Mouse (Mus musculus): ENCODE measurements around the gene Daxx. TPM values are rescaled to one million over a fixed set of nuclear protein-coding genes. Genes with fewer than 3 reads are reported as not detected.
"Not testable (repeated sequence)": the region's sequence is repeated elsewhere in the genome, so short reads cannot be mapped to it uniquely, and the experiment has no call there.

Gene Daxx
- total RNA-seq, 2 experiments from 2014 or later = 40.6 to 55.1 TPM

DNA sequence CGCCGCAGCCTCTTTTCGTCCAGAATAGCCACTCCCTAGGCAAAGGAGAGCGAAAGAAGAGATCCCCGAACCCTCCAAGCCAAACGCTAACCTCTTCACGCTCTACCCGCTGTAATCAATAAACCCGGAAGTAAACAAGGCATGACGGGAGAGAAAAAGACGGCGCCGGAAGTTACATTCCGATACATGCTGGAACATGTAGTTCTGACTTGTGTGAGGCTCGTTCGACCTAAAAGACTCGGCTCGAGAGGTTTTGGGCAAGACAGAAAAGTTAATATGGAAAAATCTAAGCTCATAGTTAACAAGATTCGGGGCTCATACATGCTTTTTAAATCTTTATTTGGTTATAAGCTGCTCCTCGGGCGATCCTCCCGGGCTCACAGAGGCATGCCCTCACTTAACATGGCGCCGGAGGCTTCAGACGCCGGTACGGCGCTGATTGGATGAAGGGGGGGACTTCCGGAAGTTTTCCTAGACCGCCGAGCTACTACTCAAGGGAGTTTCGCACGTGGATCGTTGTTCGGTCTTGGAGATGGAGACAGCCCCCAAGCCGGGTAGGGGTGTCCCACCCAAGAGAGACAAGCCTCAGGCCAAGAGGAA lies 31.1 kb downstream of the Daxx start, which contains the start of the genes Pfdn6 and Wdr46:
Pfdn6 (minus strand) TSS at position 138 of the 600 bp plus-strand sequence.
Wdr46 (plus strand) TSS at position 455 of the 600 bp plus-strand sequence.
- peak; percentile 87 for ATAC-seq (replicated peaks; ENCODE audit: poor library complexity, severe bottlenecking)

DNA sequence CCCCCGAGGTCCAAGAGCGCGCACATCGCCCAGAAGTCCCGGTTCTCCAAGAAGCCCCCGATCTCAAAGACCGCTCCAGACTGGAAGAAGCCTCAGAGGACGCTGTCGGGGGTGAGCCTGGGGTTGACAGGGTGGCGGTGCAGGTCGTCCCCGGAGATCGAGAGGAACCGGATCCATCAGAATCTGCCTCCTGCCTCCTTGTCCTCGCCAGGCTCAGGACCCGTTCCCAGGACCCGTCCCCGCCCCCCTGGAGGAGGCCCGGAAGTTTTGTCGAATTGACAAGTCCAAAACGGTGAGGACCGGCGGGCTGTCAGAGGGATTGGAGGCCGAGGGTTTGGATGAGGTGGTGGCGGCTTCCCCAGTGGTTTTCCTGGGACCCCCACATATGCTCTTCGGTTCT lies 31.8 kb downstream of the Daxx start:
- peak; percentile 28 for ATAC-seq (replicated peaks; ENCODE audit: poor library complexity, severe bottlenecking)

DNA sequence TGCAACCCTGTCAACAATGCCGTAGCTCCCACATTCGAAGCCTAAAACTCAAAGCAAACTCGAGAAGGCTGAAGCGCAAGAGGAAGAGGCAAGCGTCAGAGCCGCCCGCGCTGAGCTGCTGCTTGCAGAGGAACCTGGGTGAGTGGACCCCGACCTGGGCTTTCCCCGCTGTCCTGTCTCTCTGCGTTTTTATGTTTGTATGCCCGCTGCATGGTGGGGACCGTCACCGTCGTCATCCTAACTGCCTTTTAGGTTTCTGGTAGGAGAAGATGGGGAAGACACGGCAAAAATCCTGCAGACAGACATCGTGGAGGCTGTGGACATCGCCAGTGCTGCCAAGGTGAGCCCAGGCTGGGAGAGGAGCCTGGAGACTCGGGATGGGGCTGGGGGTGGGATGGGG lies 32.2 kb downstream of the Daxx start:
- ATAC-seq (replicated peaks; ENCODE audit: poor library complexity, severe bottlenecking) = no peak

DNA sequence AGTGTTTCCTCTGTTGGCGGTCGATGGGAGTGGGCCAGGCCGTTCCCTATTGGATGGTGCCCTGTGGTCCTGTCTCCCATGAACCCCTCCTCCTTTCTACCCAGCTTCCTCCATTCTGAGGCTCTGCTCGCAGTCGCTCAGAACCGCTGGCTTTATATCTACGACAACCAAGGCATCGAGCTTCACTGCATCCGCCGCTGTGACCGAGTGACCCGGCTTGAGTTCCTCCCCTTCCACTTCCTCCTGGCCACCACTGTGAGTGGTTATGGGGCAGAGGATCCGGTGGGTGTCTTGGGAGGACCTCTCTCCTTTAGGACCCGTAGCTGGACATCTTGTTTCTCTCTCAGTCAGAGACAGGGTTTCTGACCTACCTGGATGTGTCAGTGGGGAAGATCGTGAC lies 34.2 kb downstream of the Daxx start:
- ATAC-seq (replicated peaks; ENCODE audit: poor library complexity, severe bottlenecking) = no peak

DNA sequence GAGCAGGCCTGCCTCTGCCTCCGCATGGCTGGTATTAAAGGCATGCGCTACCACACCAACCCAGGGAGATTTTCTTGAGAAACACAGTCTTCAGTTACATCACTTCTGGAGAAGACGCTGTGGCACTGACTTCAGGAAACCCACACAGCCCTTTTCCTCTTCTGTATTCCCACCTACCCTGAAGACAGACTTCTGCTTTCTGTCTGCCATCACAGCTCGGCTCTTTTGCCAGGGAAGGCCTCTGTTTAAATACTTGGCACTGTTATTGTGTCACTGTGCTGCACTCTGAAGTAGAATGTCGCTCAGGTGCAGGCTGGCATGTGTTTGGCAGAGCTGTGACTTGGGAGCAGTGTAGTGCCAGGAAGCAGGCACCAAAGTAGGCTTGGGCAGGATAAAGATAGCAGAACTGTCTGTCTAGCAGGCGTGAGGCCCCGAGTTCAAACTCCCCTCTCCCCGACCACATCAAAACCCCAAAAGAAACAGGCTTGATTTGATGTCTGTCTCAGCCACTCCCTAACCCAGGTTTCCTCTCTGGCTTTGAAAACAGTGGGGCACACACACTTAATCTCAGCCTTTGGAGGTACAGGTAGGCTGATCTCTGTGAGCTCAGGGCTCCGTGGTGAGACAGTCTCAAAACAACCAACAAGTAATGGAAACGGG lies 38.3 kb downstream of the Daxx start:
- peak; percentile 70 for ATAC-seq (replicated peaks; ENCODE audit: poor library complexity, severe bottlenecking)

DNA sequence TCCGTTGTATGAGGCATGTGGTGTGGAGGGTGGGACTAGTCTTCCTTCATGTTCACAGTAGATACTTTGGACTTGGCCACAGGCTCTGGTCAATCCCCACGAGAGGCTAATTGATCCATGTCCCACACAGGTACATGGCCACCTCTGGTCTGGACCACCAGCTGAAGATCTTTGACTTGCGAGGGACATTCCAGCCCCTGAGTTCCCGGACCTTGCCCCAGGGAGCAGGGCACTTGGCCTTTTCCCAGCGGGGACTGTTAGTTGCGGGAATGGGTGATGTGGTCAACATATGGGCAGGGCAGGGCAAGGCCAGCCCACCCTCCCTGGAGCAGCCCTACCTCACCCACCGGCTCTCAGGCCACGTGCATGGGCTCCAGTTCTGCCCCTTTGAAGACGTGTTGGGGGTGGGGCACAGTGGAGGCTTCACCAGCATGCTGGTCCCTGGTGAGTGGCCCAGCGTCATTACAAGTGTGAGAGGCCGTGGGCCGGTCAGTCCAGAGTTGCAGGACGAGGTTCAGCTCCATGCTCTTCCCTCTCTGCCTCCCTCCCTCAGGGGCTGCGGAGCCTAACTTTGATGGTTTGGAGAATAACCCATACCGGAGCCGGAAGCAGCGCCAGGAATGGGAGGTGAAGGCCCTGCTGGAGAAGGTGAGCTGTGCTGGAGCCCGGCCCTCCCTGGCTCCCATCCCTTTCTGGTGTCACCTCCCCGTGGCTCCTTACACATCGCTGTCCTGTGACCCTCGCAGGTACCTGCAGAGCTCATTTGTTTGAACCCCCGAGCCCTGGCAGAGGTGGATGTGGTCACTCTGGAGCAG lies 39.1 kb downstream of the Daxx start:
- no peak for ATAC-seq (replicated peaks; ENCODE audit: poor library complexity, severe bottlenecking)

DNA sequence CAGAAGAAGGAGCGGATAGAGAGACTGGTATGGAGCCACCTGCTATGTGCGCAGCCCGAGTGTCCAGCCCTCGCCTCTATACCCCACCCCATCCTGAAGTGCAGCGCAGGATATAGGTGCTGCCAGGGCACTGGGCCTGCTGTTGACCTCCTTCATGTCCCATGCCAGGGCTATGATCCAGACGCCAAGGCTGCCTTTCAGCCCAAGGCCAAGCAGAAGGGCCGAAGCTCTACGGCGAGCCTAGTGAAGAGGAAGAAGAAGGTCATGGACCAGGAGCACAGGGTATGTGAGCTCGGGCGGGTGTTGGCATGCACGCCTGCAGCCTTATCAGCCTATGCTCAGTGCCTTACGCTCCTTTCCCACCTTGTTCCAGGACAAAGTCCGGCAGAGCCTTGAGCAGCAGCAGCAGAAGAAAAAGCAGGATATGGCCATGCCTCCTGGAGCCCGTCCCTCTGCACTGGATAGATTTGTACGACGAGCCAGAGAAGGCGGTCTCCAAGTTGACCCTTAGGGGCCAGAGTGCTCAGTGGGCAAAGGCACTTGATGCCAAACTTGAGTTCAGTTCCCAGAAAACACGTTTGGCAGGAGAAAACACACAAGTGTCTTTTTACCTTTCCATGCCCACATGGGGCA lies 39.8 kb downstream of the Daxx start:
- ATAC-seq (replicated peaks; ENCODE audit: poor library complexity, severe bottlenecking) = no peak

DNA sequence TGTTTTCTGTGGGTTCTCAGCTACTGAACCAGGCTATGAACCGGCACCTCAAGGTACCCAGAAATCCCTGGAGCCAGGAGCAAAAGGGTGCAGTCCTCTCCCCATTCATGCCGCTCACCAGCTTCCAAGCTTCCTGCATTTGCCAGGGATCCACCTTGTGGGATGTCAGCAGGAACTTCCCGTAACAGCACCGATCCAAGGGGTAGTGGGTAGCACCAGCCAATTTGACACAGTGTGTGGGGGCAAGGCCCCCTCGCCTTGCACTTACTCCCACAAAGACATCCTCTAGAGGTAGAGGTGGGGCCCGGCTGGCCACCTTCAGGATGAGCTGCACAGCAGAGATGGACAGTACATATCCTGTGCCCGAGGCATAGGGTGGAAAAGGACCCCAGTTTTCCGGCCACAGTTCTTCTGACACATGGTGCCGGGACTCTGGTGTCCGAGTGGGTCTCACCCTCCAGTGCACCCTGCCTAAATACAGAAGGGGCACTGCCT lies 41.0 kb downstream of the Daxx start:
- no peak for ATAC-seq (replicated peaks; ENCODE audit: poor library complexity, severe bottlenecking)

DNA sequence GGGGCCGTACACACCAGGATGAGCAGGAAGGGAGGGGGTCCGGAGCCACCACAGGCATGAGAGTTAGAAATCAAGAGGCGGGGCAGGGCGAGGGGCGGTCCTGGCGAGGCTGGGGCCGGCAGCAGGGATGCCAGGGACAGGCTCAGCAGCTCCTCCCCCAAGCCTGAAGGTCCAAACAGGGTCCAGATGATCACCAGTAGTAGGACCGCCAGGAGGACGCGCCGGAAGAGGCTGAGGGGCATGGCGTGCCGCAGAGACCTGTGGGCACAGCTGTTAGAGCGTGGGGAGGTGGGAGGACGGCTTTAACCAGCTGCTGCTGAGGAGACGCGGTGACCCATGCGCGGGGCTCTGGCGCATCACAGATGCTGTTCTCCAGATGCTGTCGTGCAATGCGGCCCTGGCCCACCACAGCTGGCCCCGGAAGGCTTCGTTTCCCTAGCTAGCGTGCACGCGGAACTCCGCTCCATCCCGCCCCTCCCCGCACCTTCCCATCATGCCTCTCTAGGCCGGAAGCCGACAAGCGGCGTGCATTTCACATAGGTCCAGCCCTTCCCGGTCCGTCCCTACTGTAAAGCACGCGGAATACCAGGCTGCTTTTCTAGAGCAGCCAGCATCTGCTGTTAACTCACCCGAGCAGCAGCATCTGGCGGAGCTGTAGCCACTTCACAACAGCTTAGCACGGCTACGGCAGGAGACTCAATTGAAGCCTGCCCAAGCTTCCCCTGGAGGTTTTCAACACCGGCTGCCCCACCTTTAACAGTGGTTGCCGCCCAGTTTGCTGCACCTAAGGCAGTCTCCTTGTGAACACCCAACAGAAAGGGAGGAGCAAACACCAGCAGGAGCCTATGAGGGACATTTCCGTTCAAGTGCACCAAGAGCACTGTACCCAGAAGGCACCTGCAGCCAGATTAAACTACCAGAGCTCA lies 42.1 kb downstream of the Daxx start, which contains the start of gene B3galt4:
B3galt4 (minus strand) TSS at position 468 of the 926 bp plus-strand sequence.
- ATAC-seq (replicated peaks; ENCODE audit: poor library complexity, severe bottlenecking) = peak; percentile 45

DNA sequence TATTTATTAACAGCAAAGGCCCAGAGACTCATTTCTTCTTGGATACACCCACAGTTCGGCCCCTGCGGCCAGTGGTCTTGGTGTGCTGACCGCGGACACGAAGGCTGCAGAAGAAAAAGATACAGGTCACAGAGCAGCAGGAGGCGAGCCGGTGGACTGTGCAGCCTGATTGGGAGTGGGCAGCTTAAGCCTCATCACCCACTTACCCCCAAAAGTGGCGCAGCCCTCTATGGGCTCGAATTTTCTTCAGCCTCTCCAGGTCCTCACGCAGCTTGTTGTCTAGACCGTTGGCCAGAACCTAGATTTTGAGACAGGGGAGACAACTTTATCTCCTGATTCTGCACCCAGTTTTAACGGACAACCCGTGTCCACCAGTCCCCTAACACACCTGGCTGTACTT lies 42.8 kb downstream of the Daxx start:
- ATAC-seq (replicated peaks; ENCODE audit: poor library complexity, severe bottlenecking) = not testable (repeated sequence)

DNA sequence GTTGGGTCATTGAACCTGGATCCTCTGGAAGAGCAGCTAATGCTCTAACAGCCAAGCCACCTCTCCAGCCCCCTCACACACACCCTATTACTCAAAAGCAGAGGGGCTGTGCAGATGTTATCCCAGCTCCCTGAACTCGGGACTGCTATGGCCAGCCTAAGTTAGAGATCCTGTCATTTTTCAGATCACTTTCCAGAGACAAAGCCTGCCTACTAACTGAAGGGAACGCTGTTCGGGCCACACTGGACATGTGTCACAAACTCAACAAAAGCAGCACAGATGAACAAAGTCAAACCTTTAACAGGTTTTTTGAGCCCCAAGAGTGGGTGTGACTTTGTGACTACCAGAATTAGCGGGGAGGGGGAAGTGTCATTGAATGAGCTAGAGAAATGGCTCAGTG lies 43.7 kb downstream of the Daxx start:
- ATAC-seq (replicated peaks; ENCODE audit: poor library complexity, severe bottlenecking) = no peak

DNA sequence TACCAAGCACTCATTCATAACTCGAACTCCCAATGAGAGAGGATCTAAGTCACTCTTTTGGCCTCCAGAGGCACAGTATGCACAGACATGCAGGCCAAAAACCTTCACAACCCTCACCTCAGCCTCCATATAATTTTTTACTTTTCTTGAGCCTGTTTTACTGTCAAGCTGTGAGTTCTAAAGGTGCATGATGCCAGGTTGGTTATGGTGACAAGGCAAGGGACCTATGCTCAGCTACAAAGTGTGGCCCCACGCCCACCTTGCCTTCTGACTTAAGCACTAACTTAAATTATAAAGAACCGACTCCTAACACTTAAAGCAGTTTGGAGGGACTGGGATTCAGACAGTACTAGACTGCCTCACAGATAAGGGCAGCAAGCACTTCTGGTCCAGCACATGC lies 44.1 kb downstream of the Daxx start:
- ATAC-seq (replicated peaks; ENCODE audit: poor library complexity, severe bottlenecking) = no peak

DNA sequence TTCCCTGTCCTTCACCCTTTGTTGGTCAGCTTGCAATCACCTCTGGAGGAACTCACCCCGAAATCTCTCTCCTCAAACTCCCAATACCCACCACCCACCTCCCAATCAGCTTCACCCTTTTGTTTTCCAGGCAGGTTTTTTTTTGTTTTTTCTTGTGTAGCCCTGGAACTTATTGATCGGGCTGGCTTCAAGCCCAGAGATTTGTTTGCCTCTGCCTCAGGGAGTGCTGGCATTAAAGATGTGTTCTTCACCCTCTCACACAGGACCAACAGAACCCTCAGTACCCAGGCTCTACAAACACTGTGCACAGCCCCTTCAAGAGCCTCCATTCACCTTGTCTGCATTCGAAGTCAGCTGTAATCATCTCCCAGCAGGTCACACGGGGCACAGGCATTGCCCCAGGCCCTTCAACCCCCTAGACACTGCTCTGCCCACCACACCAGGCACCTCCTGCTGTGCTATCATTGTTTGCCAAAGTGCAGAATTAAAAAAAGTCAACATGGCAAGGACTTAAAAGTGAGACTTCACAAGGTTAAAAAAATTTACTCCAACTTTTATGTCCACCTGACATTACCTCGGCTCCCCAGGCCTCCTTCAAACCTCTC lies 44.8 kb downstream of the Daxx start:
- no peak for ATAC-seq (replicated peaks; ENCODE audit: poor library complexity, severe bottlenecking)

DNA sequence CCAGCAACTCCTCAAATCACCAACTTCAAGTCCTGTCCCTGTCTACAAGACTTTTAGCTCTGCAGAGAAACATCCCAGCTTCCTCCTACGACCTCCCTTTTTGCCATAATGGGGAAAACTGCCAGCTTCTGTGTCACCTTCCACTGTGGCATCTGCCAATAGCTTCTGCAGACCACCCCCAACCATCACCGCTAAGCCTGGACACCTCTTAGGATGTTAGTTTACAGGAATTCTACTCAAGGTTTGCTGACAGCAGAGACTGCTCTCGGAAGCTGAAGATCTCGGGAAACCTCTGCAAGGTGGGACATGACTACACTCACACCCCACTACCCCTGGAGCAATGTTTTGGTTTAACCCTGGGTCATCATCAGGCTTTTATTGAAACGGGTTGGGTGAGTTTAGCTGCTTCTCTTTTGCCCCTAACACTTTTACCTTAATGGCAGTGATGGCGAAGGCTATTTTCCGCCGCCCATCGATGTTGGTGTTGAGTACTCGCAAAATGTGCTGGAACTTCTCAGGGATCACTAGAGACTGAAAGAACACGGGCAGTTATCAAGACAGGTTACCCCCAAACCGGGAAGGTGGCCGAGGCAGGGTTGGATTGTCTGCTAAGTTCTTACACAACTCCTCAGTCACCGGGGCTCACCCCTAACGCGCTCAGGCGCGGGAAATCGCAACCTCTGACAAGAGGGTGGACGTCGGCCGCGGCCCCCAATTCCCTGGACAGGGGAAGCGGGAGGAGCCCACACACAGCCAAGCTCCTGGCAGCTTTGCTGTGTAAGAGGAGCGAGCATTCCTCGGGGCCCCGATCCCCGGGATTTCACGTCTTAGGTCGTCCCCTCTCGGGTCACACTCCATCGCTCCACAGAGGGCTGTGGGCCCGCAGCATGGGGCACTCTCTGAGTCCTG lies 45.7 kb downstream of the Daxx start:
- peak; percentile 16 for ATAC-seq (replicated peaks; ENCODE audit: poor library complexity, severe bottlenecking)

DNA sequence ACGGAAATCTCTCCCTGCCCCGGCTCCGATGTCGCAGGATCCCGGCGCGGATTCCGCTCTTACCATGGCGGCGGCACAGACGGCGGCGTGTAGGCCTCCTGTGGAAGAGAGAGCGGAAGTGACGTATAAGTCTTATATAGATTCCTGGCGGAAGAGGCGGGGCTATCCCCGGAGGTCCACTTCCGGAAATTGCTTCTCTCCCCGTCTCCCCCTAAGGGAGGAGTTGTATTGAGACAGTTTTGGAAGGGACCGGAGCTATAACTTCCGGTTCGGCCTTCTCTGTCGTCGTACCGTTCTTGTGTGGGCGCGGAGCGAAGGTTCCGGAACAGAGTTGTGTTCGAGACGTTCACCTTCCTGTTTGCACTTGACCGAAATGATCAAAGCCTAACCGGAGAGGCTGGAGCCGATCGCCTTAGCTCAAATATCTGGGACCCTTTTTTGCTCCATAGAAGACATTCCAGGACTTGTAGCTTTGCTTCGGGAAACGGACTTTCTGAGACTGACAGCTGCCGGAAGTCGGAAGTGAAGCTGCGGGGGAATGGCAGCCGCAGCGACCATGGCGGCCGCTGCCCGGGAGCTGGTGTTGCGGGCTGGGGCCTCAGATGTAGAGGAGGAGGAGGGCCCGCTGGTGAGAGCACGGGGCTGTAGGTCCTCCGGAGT lies 46.5 kb downstream of the Daxx start, which contains the start of the genes Vps52 and Rps18:
Vps52 (plus strand) TSS at position 258 of the 660 bp plus-strand sequence.
Rps18 (minus strand) TSS at position 447 of the 660 bp plus-strand sequence.
- peak; percentile 72 for ATAC-seq (replicated peaks; ENCODE audit: poor library complexity, severe bottlenecking)

DNA sequence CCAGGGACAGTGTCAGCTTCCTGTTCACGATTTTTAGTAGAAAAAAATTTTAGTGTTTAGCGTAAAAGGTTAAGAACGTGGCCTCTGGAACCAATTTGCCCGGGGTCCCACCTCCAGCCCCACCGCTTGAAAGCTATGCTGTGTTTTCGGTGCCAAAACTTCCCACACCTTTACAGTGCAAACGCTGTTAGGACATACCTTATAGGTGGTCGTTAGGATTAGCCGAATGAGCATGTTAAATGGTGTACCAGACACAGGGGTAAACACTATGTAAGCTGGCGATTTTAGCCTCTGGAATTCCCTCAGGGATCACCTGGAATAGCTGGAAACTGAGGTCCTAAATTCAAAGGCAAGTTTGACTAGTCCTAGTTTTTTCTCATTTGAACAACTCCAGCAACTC lies 47.1 kb downstream of the Daxx start:
- ATAC-seq (replicated peaks; ENCODE audit: poor library complexity, severe bottlenecking) = no peak

DNA sequence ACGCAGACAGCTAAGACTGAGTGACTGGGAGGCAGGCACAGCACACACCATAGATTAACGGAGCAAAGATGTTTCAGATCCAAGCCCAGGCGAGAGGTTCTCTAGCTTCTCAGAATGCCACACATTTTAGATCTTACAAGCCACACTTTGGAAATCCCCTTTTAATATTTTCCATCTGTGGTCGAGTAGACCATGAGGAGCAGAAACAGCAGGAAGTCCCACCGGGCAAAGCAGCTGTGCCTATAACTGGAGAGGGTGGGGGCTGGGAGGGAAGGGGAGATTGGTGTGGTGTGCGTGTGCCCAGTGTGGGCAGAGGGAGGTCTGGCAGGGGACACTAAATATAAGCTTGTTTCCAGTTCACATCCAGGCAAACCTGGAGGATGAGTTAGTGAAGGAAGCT lies 48.3 kb downstream of the Daxx start:
- no peak for ATAC-seq (replicated peaks; ENCODE audit: poor library complexity, severe bottlenecking)
